Mouse (Mus musculus) layer of hippocampus, postnatal 14 days (tissue): ENCODE results near the gene Glis1. TPM values are rescaled to one million over a fixed set of nuclear protein-coding genes. Genes with fewer than 3 reads are reported as not detected.
A peak's percentile ranks its signal among the peaks of the same experiment; 100 is the strongest.

Experiments used
- DNase-seq, 2 experiments: peaks; one replicate each; pipeline ENCODE4 v3.0.0; 2021 to 2022; ENCODE audit warnings: low spot score in 2 of 2, mixed read lengths in 1 of 2
- total RNA-seq, 2 experiments: library from RNA; stranded (reverse); gene quantifications; 2 replicates each; pipeline ENCODE4 v1.2.3; 2021

The Glis1 gene
- total RNA-seq, 2 experiments from 2014 or later: 1.1 to 1.3 TPM

DNA sequence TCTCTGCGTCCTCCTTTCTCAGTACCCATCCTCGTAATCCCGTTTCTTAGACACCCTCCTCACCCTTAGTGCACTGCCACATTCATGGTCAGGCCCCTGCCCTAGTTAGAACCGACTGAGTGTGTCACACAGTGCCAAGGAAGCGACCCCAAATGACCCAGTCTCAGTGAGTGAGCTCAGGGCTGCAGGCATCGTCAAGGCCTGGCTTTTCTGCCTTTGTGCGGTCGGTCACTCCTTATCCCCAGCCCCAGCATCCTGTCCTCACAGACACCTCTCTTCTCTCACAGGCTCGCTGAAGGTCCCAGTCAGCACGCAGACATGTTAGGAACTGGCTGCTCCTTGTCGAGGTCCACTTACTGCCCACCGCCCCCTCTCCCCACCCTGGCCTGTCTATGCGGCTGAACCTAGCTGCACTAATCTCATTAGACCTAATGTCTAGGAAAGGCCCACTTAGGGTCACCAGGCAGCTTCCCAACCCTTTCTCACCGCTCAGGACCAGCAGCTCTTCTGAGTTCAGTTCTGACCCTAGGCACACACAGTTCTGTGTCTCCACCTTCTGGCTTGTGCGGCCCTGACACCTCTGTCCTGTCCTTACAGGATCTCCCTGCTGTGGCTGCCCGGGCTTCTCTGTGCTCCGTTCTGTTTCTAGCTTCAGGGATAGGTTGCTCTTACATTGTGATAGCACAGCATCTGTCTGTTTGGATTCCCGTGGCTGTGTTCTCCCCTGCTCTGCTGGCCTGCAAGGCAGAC is 18.1 kb downstream of the Glis1 start:
- DNase-seq: no peak

DNA sequence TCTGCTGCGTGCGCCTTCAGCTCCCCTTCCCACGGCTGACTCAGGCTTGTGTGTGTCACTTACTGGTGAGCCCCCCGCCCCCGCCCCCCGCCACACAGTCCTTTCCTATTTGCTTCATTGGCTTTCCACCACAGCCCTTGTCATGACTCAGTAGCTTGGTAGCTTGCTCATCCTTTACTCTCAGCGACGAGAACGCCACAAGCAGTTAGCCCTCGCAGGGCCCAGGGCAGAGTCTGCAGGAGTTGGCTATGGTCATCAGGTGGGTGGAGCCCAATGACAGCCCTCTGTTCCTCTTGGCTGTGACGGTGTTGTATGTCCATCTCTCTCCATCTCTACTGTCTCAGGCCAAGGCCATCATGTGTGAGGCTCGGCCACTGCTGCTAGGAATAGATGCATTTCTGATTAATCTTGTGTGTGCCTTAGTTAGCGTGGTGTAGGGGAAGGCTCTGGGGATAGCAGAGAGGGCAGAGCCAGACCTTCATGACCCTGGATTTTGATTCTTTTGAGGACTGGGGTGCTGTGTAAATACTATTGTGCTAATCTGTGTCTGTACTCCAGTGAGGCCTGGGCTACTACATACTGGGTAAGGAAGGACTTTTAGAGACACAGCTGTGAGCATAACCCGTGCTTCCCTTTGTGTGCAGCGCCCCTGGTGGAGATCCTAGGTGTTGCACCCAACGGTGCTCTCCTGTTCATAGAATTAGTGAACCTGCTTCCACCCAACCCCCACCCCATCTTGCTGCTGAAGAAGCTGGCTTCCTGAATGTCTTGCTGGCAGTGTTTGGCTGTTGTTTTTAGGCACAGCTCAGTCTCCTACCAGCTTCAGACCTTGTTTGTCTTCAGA is 19.0 kb downstream of the Glis1 start:
- peak; percentile 87 to 88 for DNase-seq

DNA sequence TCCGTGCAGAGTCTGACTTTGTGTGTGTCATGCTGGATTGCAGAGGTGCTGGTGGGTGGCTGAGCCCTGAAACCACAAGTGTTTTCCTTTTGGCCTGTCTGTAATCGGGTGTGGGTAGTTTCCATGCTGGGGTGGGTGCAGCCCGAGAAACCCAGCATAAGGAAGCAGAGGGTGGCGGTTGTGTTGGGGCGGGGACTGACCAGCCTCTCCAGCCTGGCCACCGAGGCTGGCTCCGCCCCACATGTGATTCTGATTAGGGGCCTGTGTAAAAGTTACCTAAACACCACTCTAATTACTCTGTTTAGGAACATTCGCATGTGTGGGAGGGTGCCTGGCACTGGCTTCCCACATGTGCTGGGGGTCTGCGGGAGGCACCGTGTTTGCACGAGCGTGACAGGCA is 23.2 kb downstream of the Glis1 start:
- DNase-seq: no peak

DNA sequence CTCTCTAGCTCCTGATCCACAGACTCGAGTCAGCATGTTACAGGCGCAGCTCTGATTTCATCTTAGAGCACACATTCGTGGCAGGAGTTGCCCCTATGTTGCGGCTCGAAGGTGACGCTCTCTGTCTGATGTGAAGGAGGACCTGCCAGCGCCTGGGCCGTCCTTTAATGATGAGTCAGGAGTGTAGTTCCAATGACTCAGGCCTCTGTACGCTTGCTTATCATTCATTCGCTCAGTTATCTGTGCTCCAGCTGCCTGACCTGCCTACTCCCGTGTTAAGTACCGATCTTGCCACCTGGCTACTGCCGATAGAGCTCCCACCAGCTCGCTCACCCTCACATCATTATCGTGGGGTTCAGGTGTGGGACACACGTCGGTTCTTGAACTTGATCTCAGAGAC is 24.5 kb downstream of the Glis1 start:
- DNase-seq: no peak

DNA sequence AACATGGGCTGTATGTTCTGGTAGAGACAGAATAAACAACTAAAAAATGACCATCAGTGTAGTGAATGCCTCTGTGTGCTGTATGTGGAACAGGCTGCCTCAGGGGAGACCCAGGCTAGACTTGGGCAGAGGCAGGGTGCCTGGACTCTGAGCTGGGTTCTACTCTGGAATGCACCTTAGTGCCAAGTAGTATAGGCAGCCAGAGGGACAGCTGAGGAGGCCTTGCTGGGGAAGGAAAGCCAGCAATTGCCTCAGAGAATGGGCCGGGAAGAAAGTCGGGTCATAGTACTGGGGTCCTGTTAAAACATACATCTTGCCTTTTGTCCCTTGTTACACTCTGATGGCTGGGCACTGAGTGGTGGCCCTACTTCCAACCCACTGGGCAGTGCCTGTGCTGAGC is 25.1 kb downstream of the Glis1 start:
- DNase-seq: no peak

DNA sequence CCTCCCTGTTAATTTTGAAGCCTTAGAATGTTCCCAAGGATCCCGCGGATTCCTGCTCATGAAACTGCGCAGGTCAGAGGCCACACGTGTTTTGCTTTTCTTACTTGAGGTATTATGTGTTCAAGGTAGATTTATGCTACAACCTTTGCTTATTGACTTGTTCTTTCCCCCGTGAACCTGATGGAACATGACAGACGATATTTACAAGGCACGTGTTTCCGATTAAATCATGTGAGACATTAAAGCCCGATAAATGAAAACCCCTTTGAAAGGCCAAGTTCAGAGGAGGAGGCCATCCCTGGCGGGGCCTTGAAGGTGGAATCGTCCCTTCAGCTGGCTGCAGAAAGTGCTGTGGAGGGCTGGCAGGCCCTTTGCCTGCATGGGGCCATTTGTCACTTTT is 26.1 kb downstream of the Glis1 start:
- no peak for DNase-seq

DNA sequence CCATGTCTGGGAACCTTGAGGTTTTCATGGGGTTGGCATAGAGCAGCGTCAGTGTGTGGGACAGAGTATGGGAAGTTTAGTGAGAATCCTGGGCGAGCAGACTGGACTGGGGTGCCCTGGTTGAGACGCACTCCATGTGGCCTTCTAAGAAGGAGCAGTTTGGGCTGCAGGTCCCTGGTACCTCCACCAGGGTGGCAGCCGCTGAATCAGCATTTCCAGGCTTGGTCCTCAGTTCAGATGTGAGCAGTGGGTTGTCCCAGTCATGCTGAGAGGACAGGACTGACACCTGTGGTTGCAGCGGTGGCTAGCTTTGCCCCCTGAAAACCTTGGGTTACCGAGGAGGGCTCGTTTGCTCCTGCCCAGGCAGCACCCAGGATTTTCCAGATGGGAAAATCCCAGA is 33.4 kb downstream of the Glis1 start:
- DNase-seq: no peak

DNA sequence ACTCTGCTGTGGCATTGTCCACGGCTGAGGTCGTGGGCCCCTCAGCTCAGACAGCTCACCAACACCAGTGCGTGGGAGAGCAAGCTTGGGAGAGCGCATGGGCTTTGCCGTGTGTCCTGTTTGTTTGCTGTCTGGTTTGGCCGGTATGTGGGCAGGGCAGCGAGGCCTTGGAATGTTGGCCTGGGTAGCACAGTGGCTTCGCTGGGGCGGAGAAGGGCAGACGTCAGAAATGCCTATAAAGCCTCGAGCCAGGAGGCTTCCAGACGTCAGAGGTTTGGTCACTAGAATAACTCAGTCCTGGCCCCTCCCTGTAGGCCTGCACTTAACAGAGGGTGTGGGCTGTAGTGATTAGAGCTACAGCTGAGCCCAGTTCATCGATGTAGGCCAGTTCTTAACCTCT is 33.9 kb downstream of the Glis1 start:
- no peak for DNase-seq

DNA sequence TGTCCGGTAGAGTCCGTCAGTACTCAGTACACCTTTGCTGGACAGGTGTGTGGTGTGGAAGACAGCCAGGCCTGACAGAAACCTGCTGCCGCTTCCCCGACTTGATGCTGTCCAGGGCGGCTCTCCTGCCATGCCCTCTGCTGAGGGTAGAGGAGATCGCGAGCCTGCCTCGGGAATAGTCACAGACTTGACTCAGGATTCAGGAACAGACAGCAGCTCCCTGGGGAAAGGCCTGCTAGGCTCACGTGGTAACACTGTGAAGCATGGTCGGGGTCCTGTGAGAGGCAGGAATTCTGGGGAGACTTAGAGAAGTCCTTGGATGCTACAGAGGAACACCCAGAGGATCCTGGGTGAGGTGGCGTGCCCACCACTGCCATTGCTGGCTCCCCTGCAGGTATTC is 34.4 kb downstream of the Glis1 start:
- no peak for DNase-seq

DNA sequence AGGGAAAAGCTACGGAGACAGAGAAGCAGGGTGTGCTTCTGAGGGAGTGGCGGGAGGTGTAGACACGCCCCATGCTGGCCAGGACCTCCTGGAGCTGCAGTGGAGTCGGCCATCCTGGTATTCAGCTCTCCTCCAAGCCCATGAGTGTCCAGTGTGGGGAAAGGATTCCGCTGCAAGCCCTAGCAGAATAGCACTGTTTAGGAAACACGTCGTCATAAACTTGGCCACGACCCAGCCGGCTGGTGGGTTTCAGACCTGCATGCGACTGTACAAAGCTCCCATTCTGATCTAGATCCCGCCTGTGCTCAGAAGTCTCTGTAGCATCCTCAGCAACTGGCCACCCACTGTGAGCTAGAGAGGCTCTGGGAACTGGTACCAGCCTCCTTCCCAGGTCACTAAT is 41.9 kb downstream of the Glis1 start:
- no peak for DNase-seq

DNA sequence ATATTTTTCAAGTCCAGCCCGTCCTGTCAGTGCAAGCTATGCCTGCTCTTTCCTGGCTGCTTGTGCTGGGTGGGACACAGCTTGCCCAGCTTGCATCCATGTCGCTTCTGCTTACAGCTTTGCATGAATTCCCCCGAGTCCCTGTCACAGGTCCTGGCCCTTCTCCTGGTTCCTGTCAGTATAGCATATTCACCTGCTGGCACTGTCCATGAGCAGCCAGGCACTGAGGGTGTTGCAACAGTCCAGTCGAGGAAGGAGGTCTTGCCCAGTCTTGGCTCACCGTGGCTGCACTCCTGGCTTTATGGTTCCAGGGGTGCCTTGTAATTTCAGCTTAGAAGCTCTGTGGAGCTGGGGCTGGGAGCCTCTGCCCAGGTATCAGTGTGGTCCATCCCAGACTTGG is 44.6 kb downstream of the Glis1 start:
- DNase-seq: no peak

DNA sequence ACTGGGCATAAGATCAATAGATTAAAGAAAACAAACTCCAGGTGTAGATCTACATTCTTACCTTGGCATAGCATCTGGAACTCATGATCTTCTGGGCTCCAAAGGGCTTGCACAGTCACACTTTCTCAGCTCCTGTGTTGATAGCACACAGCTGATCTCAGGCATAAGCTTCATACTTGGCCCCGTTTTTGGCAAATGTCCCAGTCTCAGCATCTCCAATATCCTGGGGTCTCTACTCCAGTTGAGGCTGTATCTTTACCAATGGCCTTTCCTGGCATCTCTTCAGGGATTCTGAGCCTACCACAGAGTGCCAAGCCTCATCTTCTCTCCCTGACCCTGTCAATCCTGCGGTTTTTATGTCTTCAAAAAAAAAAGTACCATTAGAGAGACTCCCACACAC is 48.1 kb downstream of the Glis1 start:
- DNase-seq: no peak

DNA sequence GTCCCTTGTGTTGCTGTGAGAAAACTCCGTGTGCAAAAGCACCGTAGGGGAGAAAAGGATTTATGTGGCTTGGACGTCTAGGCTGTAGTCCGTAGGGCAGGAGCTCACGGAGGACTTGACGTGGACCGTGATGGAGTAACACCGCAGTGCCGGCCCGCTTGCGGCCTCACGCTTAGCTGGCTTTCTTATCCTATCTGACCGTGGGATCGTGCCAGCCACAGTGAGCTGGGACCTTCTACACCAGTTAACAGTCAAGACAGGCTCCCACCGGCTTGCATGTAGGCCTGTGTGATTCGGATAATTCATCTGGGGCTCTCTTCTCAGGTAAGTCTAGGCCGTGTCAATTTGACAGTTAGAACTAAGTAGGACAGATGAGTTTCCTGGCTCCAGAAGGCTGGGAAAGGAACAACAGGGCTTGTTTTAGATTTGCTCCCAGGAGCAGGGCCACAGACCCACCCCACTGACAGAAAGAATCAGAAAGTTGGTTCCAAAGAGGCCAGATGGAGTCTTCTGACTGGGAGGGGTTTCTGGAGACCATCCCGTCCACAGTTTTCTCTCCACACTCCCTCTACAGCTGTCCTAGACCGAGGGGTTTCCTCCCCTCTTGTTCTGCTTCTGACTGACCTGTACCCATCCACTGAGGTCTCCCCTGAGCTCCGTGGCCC is 49.3 kb downstream of the Glis1 start:
- peak in 1 of 2 experiments; percentile 19 for DNase-seq

DNA sequence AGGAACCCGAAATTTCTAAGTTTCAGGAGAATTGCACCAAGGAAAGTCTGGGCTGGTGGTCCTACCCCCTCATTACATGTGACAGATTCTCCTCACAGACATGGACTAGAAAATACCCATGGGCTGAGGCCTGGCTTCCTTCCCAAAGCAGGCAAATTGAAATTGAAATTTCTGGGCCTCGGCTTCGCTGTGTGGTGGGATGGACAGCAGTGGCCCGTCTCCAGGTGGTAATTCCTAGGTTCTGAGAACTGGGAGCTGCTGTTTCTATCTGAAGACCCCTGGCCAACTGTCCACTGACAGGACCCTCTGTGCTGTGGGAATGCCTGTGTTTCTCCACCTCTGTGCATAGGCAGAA is 49.8 kb downstream of the Glis1 start:
- no peak for DNase-seq

DNA sequence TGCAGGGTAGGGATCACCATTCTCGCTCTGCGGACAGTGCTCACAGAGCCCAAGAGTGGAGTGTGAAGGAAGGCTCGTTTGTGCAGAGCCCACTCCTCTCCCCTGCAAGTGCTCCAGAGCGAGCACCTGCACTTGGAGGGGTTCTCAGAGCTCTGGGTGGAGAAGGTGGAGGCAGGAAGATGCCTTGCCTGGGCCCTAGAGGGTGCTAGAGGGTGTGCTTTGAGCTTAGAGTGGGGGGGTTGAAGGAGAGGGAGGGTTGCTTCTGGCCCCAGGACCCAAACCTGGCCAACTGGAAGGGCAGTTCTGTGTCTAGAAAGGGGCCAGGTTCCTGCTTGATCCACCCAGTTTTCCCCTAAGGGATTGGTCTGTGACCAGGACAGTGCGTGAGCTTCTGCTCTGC is 51.5 kb downstream of the Glis1 start:
- DNase-seq: no peak

DNA sequence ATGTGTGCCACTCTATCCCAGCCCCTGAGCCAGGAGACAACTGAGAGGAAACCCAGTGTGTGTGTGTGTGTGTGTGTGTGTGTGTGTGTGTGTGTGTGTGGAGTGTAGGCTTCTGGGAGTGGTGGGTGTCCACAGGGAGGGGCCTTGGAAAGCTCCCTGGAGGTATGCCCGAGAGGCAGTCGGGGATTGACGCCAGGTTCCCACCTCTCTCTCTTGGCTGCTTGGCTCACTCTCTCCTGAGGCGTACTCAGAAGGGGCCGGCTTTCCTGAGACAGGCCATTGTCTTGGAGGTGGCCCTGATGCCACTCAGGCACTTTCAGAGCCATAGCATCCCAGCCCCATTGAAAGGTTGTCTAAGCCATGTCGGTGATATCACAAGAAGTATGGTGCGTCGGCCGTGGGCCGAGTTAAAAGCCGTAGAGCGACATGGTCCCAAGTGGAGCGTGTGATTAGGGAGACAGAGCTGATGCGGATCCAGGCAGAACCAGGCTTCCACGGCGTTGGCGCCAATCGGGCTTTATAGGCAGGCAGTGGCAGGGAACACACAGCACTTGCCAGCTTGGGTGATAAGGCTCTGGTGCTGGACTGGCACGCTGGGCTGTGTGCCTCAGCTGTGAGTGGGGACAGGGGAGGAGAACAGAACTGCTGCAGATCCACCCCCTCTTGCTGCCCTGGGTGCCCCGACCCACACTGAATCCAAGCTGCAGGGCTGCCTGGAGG is 54.9 kb downstream of the Glis1 start:
- DNase-seq: no peak

DNA sequence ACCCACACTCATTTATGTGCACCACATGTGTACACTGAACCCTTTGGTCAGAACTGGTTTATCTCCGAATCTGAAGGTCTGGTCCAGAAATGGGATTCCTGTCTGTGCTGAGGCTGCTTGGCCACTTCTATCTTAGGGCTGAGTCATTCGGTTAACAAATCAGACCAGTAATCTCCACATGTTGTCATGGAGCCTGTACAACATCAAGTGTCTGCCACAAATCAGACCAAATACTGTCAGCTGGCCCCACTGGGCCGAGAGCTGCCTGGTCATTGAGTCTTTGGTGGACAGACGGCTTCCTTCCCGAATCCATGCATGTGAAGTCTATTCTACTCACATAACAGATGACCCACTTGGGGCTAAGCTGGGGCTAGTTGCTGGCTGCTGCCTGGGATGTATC is 58.6 kb downstream of the Glis1 start:
- DNase-seq: no peak

DNA sequence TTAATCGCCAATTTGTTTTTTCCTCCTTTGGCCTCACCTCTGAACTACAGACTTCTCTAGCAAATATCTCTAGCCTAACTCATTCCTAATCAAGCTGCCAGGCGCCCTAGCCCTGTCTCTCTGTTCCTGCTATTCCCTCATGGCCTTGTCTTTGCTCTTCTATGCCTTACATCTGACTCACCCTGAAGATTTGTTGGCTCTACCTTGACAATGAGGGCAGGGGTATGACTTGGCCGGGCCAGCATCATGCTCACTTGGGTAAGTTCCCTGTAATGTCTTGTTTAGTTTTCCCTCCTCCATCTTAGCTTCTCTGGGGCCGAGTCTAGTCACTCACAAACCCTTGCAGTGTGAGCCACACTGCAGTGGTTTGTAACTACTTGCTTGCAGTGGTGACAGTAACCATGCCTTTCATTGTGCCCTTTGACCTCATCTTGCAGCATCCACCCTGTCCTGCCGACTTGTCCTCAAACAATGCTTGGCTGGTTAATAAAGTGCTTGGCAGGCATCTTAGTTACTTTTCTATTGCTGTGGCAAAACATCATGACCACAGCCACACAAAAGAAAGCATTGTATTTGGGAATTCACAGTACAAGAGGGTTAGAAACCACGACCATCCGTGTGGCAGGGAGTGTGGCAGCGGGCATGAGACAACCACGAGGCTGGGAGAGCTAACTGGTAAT is 61.5 kb downstream of the Glis1 start:
- DNase-seq: no peak

DNA sequence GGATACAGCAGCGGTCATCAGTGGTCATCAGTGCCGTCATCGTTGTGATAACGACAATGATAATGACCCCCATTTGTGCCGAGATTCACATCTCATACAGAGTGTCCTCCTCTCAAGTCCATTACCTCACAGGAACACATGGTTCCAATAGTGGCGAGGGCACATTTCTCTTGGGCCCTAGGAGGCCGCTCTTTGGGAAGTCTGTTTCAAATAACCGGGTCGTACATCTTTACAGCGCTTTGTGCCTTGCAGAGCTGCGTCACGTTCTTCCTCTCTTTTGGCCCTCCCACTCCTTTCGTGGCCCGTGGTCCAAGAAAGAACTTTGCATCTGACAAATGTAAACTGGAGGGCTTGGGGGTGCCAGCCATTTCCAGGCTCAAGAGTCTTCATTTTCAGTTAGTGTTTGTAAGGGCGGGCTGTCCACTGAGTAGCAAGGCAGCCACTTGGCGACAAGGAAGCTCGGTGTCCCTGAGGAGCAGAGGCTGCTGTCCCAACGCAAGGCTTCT is 63.1 kb downstream of the Glis1 start:
- no peak for DNase-seq

DNA sequence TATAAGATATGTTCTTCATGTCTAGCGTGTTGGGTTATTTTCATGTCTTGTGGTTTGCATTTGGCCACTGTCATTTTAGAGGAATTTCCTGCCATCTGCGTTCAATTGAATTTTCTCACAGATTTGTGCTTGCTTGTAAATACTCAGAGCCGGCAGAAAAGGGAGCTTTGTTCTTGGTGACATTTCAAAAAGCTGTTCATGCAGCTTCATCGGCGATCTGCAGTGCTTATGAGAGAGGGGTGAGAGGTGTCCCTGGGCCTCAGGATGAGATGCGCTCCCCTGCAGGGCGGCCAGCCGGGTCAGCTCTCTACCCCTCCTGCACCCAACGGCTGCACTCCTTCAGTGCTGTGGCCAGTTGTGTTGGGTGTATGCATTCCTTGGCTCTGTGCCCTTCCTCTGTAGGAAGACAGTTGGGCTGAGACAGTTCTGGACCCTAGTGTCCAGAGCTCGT is 68.2 kb downstream of the Glis1 start:
- peak; percentile 36 to 74 for DNase-seq

DNA sequence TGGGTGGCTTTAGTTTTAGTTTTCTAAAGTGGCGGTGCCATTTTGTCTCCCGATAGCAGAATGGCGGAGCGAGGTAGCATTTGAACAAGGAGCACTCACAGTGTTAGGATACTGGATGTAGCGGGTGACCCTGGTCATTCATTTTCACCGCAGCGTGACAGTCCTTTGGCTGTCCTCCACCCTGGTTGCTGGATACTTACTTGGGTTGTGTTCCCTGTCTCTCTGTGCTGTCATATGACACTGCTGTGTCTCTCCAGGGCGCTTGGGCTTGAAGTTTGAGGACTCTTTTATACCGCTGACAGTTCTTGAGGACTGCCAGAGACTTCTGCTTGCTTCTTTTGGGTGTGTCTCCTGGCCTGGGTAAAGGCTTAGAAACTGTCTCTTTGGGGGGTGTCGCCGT is 80.6 kb downstream of the Glis1 start:
- no peak for DNase-seq
